Mouse (Mus musculus) neutrophil, adult 59 days (primary cell): Measurements from ENCODE around the gene Cfap43. TPM values are rescaled to one million over a fixed set of nuclear protein-coding genes. Genes with fewer than 3 reads are reported as not detected.

ENCODE experiments used
- total RNA-seq, 2 experiments: library from RNA; stranded (reverse); gene quantifications; 1 replicate in 1 of 2; 2 replicates in 1 of 2; pipeline ENCODE4 v1.2.4; 2023

Cfap43 gene
- under 1 TPM in 1 of 2 experiments, not detected in 1; 0.18 TPM for total RNA-seq

DNA sequence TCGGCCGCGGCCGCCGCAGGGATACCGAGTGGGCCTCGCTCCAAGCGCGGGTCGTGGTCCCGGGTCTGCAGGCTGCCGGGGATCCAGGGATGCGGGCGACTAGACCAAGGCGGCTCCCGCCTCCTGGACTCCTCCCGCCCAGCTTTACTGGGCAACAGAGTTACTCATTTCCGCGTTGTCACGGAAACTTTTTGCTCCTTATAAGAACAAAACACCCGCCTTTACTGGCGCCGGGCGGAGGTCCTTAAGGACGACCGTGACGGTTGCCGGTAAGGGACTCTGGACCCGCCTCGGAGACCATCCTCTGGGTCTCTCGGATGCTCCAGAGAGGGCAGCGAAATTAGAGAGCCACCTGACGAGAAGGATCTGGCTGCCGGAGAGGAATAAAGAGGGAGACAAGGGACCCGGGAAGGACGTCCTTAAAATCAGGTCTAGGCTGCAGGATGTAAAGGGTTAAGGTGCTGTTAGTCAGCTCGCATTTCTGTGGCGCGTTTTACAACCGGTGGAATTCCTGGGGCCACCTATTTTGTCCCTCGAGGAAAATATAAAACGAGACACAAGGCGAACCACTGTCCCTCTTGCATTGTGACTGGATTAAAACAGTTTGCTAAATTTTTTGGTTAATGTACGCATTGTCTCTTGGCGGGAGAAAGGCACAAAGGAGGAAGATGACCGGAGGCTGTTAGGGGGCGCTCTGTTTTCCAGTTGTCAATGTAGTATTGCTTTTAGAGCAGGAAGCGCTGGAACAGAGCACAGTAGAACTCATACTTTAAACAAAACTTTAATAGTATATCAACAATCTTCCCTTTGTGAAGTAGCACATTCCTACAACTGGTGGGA is at the start of gene Cfap43, which contains the start of gene Itprip:
TSS of gene Cfap43 (minus strand) at position 162 of the 840 bp plus-strand sequence.
TSS of gene Itprip (minus strand) at position 174 of the 840 bp plus-strand sequence.

DNA sequence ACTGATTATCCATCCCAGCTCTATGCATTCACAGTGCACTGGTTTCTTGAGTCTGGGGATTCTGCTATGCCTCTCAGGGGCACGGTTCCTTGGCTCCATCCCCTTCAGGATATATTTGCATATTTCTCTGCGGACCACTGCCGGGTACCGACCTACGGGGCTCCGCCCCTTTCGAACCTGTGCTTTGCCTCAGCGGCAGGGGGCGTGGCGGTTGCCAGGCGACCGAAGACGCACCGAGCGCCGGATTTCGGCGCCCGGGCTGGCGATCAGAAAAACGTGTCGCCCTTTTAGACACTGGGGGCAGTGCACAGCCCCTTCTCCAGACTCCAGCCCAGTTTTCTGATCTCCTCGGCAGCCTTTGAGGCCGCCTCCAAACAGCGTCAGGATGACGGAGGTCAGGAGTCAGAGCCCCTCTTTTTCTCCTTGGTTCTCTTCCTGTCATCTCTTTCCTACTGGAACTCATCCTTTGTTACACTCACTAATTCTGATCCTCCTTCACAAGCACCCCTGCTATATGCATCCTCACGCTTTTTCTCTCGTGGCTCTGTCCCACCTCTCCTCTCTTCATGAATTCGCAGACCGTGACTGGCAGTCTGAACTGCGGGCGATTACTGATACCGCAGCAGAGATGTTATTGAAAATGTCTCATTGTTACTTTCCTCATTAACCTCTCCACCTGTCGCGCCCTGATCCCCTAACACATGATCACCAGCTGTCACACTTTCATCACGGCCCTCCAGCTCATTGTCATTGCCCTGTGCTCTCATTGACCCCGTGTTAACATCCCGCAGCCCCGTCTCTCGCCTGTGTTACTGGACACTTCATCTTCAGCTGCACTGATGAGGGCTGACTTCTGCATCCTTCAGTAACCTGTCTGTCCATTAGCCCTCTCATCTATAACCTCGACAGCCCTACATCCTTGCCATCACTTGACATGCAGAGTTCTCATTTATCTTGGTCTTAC is 18.6 kb upstream of the Cfap43 start, which contains the start of gene Cfap58:
TSS of gene Cfap58 (plus strand) at position 233 of the 964 bp plus-strand sequence.

DNA sequence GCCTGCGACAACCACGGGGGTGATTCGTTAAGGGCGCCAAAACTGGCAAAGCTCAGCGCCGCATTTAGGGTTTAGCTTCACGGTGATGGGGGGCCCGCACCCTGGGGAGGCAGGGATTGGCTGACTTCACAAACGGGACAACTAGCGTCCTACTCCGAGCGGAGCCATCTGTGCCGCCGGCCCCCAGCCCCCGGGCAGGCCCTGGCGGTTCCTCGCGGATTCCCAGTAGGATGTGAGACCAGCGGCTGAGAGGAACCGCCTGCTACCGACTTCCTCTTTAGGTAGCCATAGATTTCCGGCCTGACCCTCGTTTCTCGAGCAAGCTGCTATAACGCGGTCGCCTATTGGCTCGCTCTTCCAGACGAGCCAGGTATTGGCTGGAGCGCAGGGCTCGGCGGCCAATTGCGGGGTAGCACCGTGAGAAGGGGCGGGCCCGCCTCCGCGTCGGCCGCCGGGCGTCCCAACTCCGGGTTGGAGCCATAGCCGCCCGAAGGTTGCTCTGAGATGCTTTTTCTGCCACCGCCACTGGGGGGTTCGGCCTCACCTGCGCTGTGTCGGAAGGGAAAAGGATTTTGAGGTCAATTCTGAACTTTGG is 53.6 kb downstream of the Cfap43 start, which contains the start of gene Gsto2:
TSS of gene Gsto2 (plus strand) at position 182 of the 595 bp plus-strand sequence.

DNA sequence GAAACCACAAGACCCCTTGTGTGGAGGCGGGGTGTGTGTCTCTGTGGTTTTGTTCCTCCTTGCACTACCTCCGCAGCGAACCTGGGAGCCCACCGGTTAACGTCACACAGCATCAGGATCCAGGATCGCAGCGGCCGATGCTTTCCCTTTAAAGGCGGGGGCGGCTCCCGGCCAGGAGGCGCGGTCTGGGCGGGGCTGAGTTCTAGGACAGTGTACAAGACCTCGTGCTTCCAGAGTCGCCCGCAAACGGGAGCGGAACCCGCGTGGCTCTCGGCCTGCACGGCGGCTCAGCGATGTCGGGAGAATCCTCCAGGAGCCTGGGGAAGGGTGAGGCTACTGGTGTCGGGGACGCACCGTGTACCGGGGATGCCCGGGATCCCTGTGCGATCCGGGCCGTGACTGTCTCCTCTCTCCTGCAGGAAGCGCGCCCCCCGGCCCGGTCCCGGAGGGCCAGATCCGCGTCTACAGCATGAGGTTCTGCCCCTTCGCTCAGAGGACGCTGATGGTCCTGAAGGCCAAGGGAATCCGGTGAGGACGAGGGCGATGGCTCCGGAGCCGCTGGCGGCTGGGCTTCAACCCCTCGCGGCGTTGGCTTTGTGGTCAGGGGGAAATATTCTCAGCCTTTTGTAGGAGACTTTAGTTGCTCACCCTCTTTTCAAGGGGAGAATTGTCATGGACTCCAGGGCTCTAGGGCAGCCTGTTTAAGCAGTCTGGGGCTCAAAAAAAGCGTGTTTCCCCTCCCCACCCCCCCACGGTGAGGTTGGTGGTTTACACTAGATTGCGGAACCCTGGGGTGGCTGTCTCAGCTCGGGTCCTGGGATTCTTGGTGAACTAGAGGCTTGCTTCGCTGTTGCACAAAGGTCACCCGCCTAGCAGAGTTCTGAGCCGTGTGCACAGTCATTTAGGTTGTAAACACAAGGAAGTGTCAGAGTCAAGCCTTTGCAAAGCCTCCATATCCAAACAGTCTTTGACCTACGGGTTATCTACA is 64.0 kb downstream of the Cfap43 start, which contains the start of gene Gsto1:
TSS of gene Gsto1 (plus strand) at position 175 of the 988 bp plus-strand sequence.

DNA sequence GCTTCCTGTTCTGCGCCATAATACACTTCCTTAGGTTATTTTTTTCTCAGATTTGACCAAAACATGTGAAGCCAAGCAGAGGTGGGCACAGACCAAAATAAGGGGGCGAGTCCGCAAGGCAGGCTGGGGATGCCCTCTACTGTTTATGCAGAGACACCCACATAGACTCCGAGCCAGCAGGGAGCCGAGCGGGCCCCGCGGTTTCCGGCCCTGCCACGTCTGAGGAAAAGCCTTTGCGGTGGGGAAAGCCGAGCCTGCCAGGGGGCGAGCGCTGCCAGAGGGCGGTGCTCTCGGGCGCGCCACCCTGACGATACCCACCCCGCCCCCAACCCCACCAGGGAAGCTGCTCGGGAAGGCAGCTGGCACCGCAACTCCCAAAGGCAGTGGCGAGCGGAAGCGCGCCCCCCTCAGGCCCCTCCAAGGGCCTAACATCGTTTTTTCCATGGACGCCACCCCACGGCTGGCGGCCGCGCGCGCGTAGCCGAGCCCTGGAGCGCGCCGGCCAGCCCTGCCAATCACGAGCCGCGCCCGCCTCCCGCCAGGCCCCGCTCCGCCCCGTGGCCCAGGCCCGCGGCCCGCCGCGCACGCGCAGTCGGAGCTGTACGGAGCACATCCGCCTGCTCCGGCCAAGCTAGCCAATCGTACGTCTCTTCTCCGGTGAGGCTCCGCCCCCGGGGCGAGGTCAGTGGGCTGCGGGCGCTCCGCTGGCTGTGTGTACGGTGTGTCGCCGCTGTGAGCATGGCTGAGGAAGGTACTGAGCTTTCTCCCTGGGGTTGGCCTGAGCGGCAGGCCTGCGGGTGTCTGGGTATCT is 187.8 kb downstream of the Cfap43 start, which contains the start of gene Sfr1:
TSS of gene Sfr1 (plus strand) at position 612 of the 811 bp plus-strand sequence.

DNA sequence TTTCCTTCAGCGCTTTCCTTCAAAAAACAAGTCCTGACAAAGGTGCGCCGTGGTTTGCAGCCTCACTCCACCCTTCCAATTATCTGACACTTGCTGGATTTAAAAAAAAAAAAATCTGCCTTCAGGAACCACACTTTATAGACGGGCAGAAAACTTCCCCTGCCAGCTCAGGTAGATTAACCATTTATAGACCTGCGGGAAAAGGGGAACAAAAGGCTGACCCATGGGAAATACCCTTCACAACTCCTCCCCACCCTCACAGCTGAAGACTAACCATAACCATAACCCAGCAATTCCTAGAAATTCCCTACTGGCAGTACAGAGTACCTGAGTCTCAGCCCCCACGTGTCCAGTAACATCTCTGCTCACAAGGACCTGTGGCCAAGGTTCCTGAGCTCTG is 227.1 kb downstream of the Cfap43 start, which contains the start of gene Col17a1:
TSS of gene Col17a1 (minus strand) at position 101 of the 400 bp plus-strand sequence.

Other genes starting within 250 kb of the Cfap43 start
- gene Col17a1, start 227.2 kb downstream of the Cfap43 start, total RNA-seq: not detected
- gene Sfr1, start 187.6 kb downstream of the Cfap43 start, total RNA-seq: 10 to 100 TPM; 59.7 to 61.5 TPM
- 10 to 100 TPM; 51.6 to 69.0 TPM for gene Gsto1, start 64.3 kb downstream of the Cfap43 start, total RNA-seq
- not detected for gene Gsto2, start 53.8 kb downstream of the Cfap43 start, total RNA-seq
- 100 to 1,000 TPM; 198 to 244 TPM for gene Itprip, start within 50 bp of the Cfap43 start, total RNA-seq
- gene Cfap58, start 18.4 kb upstream of the Cfap43 start, total RNA-seq: not detected